Mouse (Mus musculus) cerebellum, adult 2 months (tissue): ENCODE measurements around the gene Atad5.

Experiments
- CTCF ChIP-seq: fragments of 200-500 bp; IDR thresholded peaks from 2 replicates; pipeline ENCODE4 v1.5.1; 2011; ENCODE audit warnings: low read depth, mild to moderate bottlenecking, control low read depth, low read length, moderate library complexity, borderline replicate concordance; ENCODE audit not compliant: insufficient read depth
- POLR2A ChIP-seq: fragments of 200-500 bp; IDR thresholded peaks from 2 replicates; pipeline ENCODE4 v1.6.1; 2011; ENCODE audit warnings: low read length, control low read depth, borderline replicate concordance; ENCODE audit not compliant: insufficient read depth

- TF ChIP-seq CTCF = no peak
- no peak for TF ChIP-seq POLR2A
Measured at GRCm38 (mm10) chr11:80136786-80137185, 47.6 kb downstream of the Atad5 start.
